Mouse (Mus musculus) limb, embryonic 10.5 days (tissue): Measurements from ENCODE around the gene Ell. TPM values are rescaled to one million over a fixed set of nuclear protein-coding genes. Genes with fewer than 3 reads are reported as not detected.
A peak's percentile ranks its signal among the peaks of the same experiment; 100 is the strongest.

Experiments
- DNase-seq: peaks from one replicate; pipeline ENCODE4 v3.0.0-alpha.2; 2017; ENCODE audit warnings: low spot score
- H3K27ac ChIP-seq: fragments of 300-500 bp; sonication (generic); 2 replicates; pipeline ENCODE4 v1.5.1; 2016; ENCODE audit warnings: mild to moderate bottlenecking
- H3K27me3 ChIP-seq: fragments of 300-500 bp; sonication (generic); 2 replicates; pipeline ENCODE4 v1.6.1; 2016; ENCODE audit warnings: low read depth, mild to moderate bottlenecking; ENCODE audit not compliant: poor library complexity, severe bottlenecking
- H3K36me3 ChIP-seq: fragments of 300-500 bp; sonication (generic); 2 replicates; pipeline ENCODE4 v1.6.1; 2016; ENCODE audit warnings: mild to moderate bottlenecking, moderate library complexity
- H3K4me1 ChIP-seq: fragments of 300-500 bp; sonication (generic); 2 replicates; pipeline ENCODE4 v1.6.1; 2016
- H3K4me3 ChIP-seq: fragments of 300-500 bp; sonication (generic); 2 replicates; pipeline ENCODE4 v1.5.1; 2016; ENCODE audit warnings: mild to moderate bottlenecking, moderate library complexity
- H3K9me3 ChIP-seq: fragments of 300-500 bp; sonication (generic); replicated peaks from 2 replicates; pipeline ENCODE4 v1.6.1; 2016; ENCODE audit warnings: mild to moderate bottlenecking
- WGBS: fragments of 180-500 bp; shearing (Covaris S2); methylation state at CpG from one replicate; pipeline ENCODE4 v1.1.7; 2016; 5-methylcytosine and 5-hydroxymethylcytosine counted together
- polyA plus RNA-seq: library from polyadenylated mRNA; unstranded; fragments of >200 nt; fragmentation: Nextera tagmentation; extraction: Ambion mirVana; gene quantifications from 2 replicates; pipeline ENCODE4 v1.2.1, GENCODE M21; 2016

The Ell gene
- polyA plus RNA-seq, 1 experiment from 2014 or later, result 26.1 TPM

- 0 out of 2 replicates have a peak overlapping the region, but pooled peaks have one; percentile 98 for H3K4me3 ChIP-seq
- peaks cover 68% of the 10 kb centered on the region for H3K36me3 ChIP-seq
- no peak for DNase-seq
- H3K27ac ChIP-seq, result no peak overlapping the region
- WGBS, result 94% methylated on average over 2 of the region's 2 CpGs
- no peaks in the 10 kb centered on the region for H3K9me3 ChIP-seq
- H3K4me1 ChIP-seq, result peaks cover 11% of the 10 kb centered on the region
- H3K27me3 ChIP-seq, result no peaks in the 10 kb centered on the region
Observed at GRCm38 (mm10) chr8:70511770-70512169, 27.5 kb upstream of the Ell start.

- H3K27ac ChIP-seq, result no peak overlapping the region
- H3K9me3 ChIP-seq, result no peaks in the 10 kb centered on the region
- WGBS, result 93% methylated on average over 11 of the region's 11 CpGs
- peaks cover 11% of the 10 kb centered on the region for H3K4me1 ChIP-seq
- no peaks in the 10 kb centered on the region for H3K27me3 ChIP-seq
- DNase-seq, result no peak
- peaks cover 64% of the 10 kb centered on the region for H3K36me3 ChIP-seq
- H3K4me3 ChIP-seq, result no peak overlapping the region
Observed at GRCm38 (mm10) chr8:70512253-70512903, 26.9 kb upstream of the Ell start.

GRCm38 (mm10) chr8:70513441-70513840 is 25.8 kb upstream of the Ell start:
- no peak overlapping the region for H3K4me3 ChIP-seq
- 86% methylated on average over 2 of the region's 2 CpGs for WGBS
- no peaks in the 10 kb centered on the region for H3K9me3 ChIP-seq
- peaks cover 64% of the 10 kb centered on the region for H3K36me3 ChIP-seq
- H3K27me3 ChIP-seq, result no peaks in the 10 kb centered on the region
- peaks cover 10% of the 10 kb centered on the region for H3K4me1 ChIP-seq
- H3K27ac ChIP-seq, result no peak overlapping the region
- DNase-seq, result no peak

GRCm38 (mm10) chr8:70517940-70518643 is 21.2 kb upstream of the Ell start:
- no peak for DNase-seq
- H3K4me3 ChIP-seq, result no peak overlapping the region
- H3K9me3 ChIP-seq, result no peaks in the 10 kb centered on the region
- H3K27ac ChIP-seq, result no peak overlapping the region
- peaks cover 11% of the 10 kb centered on the region for H3K4me1 ChIP-seq
- H3K27me3 ChIP-seq, result no peaks in the 10 kb centered on the region
- WGBS, result 73% methylated on average over 10 of the region's 10 CpGs
- peaks cover 52% of the 10 kb centered on the region for H3K36me3 ChIP-seq

GRCm38 (mm10) chr8:70519043-70519442 is 20.2 kb upstream of the Ell start:
- Histone ChIP-seq H3K27me3 (no peaks in the 10 kb centered on the region), H3K27ac (no peak overlapping the region), H3K36me3 (peaks cover 42% of the 10 kb centered on the region), H3K4me1 (peaks cover 11% of the 10 kb centered on the region), H3K4me3 (no peak overlapping the region), H3K9me3 (no peaks in the 10 kb centered on the region)
- no peak for DNase-seq
- 93% methylated on average over 6 of the region's 6 CpGs for WGBS

- no peaks in the 10 kb centered on the region for H3K27me3 ChIP-seq
- H3K4me3 ChIP-seq, result no peak overlapping the region
- 76% methylated on average over 2 of the region's 2 CpGs for WGBS
- no peaks in the 10 kb centered on the region for H3K9me3 ChIP-seq
- peaks cover 11% of the 10 kb centered on the region for H3K4me1 ChIP-seq
- H3K36me3 ChIP-seq, result peaks cover 37% of the 10 kb centered on the region
- no peak overlapping the region for H3K27ac ChIP-seq
- DNase-seq, result no peak
Observed at GRCm38 (mm10) chr8:70519606-70520005, 19.7 kb upstream of the Ell start.

- Histone ChIP-seq H3K4me1 (peaks cover 20% of the 10 kb centered on the region), H3K36me3 (peaks cover 17% of the 10 kb centered on the region), H3K27ac (peak overlapping the region; percentile 91), H3K9me3 (no peaks in the 10 kb centered on the region), H3K4me3 (peak overlapping the region; percentile 79), H3K27me3 (no peaks in the 10 kb centered on the region)
- under 1% methylated on average over 49 of the region's 51 CpGs for WGBS
- DNase-seq, result peak; percentile 97
Observed at GRCm38 (mm10) chr8:70522592-70523403, 16.5 kb upstream of the Ell start.

- H3K27me3 ChIP-seq, result no peaks in the 10 kb centered on the region
- DNase-seq, result no peak
- H3K27ac ChIP-seq, result peak overlapping the region; percentile 100
- H3K4me3 ChIP-seq, result peak overlapping the region; percentile 88
- WGBS, result 2% methylated on average over 8 of the region's 8 CpGs
- H3K4me1 ChIP-seq, result peaks cover 31% of the 10 kb centered on the region
- peaks cover 30% of the 10 kb centered on the region for H3K36me3 ChIP-seq
- H3K9me3 ChIP-seq, result no peaks in the 10 kb centered on the region
Observed at GRCm38 (mm10) chr8:70527111-70527511, 12.1 kb upstream of the Ell start.

- peak; percentile 99 for DNase-seq
- H3K4me1 ChIP-seq, result peaks cover 26% of the 10 kb centered on the region
- peaks cover 35% of the 10 kb centered on the region for H3K36me3 ChIP-seq
- peak within 1 kb of the TSS; percentile 100 for H3K27ac ChIP-seq
- peak within 1 kb of the TSS; percentile 88 for H3K4me3 ChIP-seq
- WGBS, result under 1% methylated on average over 52 of the region's 61 CpGs
- no peaks in the 10 kb centered on the region for H3K9me3 ChIP-seq
- H3K27me3 ChIP-seq, result no peaks in the 10 kb centered on the region
Observed at GRCm38 (mm10) chr8:70527512-70528181, 11.6 kb upstream of the Ell start, which contains the start of the genes Fkbp8 and Kxd1. TSS of gene Fkbp8 (plus strand) at chr8:70527724. TSS of gene Kxd1 (minus strand) at chr8:70527956.

- Histone ChIP-seq H3K36me3 (peaks cover 41% of the 10 kb centered on the region), H3K27ac (peak overlapping the region; percentile 100), H3K4me3 (peak overlapping the region; percentile 88), H3K9me3 (no peaks in the 10 kb centered on the region), H3K27me3 (no peaks in the 10 kb centered on the region), H3K4me1 (peaks cover 23% of the 10 kb centered on the region)
- WGBS, result 32% methylated on average over 13 of the region's 13 CpGs
- no peak for DNase-seq
Observed at GRCm38 (mm10) chr8:70528182-70528797, 11.0 kb upstream of the Ell start.

GRCm38 (mm10) chr8:70529299-70529698 is 10.0 kb upstream of the Ell start:
- H3K27me3 ChIP-seq, result no peaks in the 10 kb centered on the region
- H3K27ac ChIP-seq, result no peak overlapping the region
- no peaks in the 10 kb centered on the region for H3K9me3 ChIP-seq
- H3K4me1 ChIP-seq, result peaks cover 23% of the 10 kb centered on the region
- peaks cover 52% of the 10 kb centered on the region for H3K36me3 ChIP-seq
- no peak for DNase-seq
- peak overlapping the region; percentile 9; the same call in 1 of the 2 replicates for H3K4me3 ChIP-seq
- WGBS, result 86% methylated on average over 5 of the region's 5 CpGs

- H3K27ac ChIP-seq, result no peak overlapping the region
- H3K4me3 ChIP-seq, result no peak overlapping the region
- H3K27me3 ChIP-seq, result no peaks in the 10 kb centered on the region
- DNase-seq, result no peak
- H3K36me3 ChIP-seq, result peaks cover 56% of the 10 kb centered on the region
- H3K9me3 ChIP-seq, result no peaks in the 10 kb centered on the region
- 97% methylated on average over 3 of the region's 3 CpGs for WGBS
- peaks cover 23% of the 10 kb centered on the region for H3K4me1 ChIP-seq
Observed at GRCm38 (mm10) chr8:70529741-70530161, 9.5 kb upstream of the Ell start.
